Mouse (Mus musculus): ENCODE measurements around the gene Mmadhc.

Mmadhc gene

DNA sequence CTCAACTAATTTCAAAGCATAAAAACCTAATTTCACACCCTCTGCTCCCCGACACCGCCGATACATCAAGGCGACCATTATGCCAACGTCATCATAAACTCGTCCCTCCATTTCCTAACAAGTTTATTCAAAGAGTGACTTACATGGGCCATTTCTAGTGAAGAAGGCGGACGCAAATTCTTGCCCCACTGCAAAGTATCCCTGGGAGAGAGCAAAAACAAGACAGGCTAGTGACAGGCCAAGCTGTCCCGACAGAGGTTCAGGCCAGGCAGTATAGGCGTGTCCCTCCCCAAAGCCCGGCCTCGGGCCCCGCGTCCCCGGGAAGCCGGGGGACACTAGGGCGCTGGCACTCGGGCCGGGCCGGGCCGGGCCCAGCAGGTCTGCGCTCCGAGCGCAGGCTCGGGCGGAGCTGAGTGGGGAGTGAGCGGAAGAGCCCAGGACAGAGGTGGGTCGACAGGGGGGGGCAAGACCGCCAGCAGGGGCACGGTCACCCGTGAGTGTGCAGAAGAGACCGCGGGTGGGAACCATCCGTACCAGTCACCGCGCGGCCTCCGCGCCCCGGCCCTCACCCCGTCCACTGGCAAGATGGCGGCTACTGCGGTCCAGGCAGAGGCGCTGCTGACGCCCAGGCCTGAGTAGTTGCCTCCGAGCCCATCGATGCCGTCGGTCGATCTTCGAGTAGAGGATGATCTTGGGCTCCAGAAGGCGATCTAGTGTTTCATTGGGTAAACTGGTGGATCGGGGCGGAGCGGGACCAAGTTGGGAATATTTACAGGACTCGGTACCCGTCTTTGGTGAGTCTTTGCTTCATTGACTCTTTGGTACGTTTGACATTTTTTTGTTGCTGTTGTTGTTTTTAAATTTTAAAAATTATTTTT lies at the start of gene Mmadhc:
Gene Mmadhc (minus strand): TSS at position 693 of the 878 bp plus-strand sequence.
- in situ Hi-C loops (cut with MboI; ENCODE audit: unreplicated experiment in 2 of 2): loop anchor here (5.0 to 25.0 kb wide), 7 partner anchors 759 to 1781 kb away; partner anchors contain the start of genes Rbm43 (in 2 of the 2) and Rif1 (in 1 of the 2)

- in situ Hi-C loops (cut with MboI; ENCODE audit: unreplicated experiment in 2 of 2): no loop called here
Observed at GRCm38 (mm10) chr2:50343598-50343997, 47.0 kb upstream of the Mmadhc start.

DNA sequence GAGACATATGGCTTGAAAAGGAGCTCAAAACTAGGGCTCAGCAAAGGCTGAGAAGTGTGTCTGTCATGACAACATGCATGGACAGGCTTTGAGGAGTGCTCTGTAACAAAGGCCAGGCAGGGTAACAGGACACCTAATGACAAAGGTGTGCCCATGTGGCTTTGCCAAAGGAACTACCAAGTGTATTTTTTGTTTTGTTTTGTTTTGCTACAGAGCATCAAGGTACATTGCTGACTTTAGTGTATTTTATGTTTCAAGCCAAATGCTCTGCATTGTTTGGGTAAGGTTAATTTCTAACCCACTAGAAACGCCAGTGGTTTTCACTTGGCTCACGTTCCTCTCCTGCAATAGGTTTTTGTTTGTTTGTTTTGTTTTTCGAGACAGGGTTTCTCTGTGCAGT lies 42.5 kb upstream of the Mmadhc start:
- in situ Hi-C loops (cut with MboI; ENCODE audit: unreplicated experiment in 2 of 2): no loop called here

DNA sequence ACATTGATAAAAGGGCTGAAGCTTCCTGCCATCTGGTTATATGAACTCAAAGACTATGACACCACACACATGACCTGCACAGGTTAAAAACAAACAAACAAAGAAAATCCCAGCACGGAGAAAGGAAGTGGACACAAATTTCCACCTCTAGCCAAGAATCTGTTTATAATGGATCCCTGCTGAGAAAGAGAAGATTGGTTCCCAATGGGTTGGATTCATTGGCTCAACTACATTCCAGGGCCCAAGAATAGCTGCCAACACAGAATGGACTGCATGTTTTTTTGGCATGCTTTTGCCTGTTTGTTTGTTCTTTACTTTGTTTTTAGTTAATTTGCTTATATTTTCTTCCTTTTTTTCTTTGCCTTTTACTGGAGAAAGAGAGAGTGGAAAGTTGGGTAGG lies 41.0 kb upstream of the Mmadhc start:
- in situ Hi-C loops (cut with MboI; ENCODE audit: unreplicated experiment in 2 of 2): no loop called here

DNA sequence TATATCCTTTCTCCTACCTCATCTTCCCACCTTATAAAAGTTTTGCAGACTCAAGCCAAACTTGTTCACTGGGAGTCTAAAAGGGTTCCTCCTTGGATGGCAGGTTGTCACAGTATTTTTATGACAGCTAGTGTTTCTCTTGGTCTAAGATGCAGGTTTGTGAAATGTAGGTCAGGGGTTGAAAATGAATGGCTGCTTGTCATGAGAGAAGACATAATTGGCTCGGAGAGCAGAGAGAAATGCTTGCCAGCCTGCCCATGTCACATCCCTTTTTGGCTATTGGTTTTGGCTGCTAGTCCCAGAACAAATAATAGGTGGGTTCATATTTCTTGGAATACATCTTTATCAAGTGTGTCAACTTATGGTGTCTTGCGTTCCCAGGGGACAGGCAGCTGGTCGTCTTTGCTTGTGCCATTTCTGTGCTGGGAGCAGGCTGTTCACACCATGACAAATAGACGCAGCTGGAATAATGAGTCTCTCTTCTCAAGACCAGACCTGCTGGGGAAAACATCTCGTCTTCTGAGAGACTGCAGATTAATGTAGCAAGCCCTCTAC lies 35.2 kb upstream of the Mmadhc start:
- in situ Hi-C loops (cut with MboI; ENCODE audit: unreplicated experiment in 2 of 2): no loop called here

GRCm38 (mm10) chr2:50328181-50328580 lies 31.6 kb upstream of the Mmadhc start:
- in situ Hi-C loops (cut with MboI; ENCODE audit: unreplicated experiment in 2 of 2): no loop called here

GRCm38 (mm10) chr2:50324799-50325198 lies 28.2 kb upstream of the Mmadhc start:
- in situ Hi-C loops (cut with MboI; ENCODE audit: unreplicated experiment in 2 of 2): no loop called here

DNA sequence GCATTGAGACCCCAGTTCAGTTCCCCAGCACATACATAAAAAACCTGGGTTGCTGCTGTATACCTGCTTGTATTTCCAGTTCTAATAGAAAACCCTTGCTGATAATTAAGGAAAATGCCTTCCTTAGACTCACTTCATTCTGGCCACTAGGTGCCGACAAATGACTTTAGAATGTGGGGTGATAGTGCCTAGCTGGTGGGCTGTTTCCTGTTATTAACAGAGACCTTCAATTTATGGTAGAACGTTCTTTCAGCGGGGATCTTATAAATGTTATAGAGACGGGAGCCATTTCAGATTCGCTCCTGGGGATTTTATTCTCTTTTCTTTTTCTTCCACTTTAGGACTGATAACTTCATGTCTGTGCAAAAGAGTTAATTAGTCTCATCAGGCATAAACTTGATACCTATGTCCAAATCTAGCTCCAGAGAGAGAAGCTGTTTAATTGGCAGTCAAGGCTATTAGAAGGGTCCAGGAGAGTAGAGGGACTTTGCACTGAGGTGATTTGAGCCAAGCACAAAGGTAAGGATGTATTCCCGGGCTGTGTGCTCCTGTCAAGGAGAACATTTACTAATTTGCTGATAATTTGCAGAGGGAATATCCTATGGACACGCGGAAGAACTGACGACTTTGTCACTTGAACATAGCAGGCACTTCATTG lies 10.2 kb upstream of the Mmadhc start:
- in situ Hi-C loops (cut with MboI; ENCODE audit: unreplicated experiment in 2 of 2): loop anchor here (5.0 to 10.0 kb wide), 5 partner anchors 1126 to 1608 kb away; no protein-coding TSS in a partner anchor

- in situ Hi-C loops (cut with MboI; ENCODE audit: unreplicated experiment in 2 of 2): loop anchor here (5.0 to 10.0 kb wide), 5 partner anchors 1127 to 1610 kb away; no protein-coding TSS in a partner anchor
Observed at GRCm38 (mm10) chr2:50304824-50305577, 8.4 kb upstream of the Mmadhc start.

- in situ Hi-C loops (cut with MboI; ENCODE audit: unreplicated experiment in 2 of 2): loop anchor here (5.0 to 25.0 kb wide), 7 partner anchors 760 to 1780 kb away; partner anchors contain the start of genes Rbm43 (in 2 of the 2) and Rif1 (in 1 of the 2)
Observed at GRCm38 (mm10) chr2:50296987-50297350, 368 bp upstream of the Mmadhc start.

- in situ Hi-C loops (cut with MboI; ENCODE audit: unreplicated experiment in 2 of 2): loop anchor here (5.0 to 25.0 kb wide), 7 partner anchors 758 to 1782 kb away; partner anchors contain the start of genes Rbm43 (in 2 of the 2) and Rif1 (in 1 of the 2)
Observed at GRCm38 (mm10) chr2:50295562-50295961, 1.0 kb downstream of the Mmadhc start.

DNA sequence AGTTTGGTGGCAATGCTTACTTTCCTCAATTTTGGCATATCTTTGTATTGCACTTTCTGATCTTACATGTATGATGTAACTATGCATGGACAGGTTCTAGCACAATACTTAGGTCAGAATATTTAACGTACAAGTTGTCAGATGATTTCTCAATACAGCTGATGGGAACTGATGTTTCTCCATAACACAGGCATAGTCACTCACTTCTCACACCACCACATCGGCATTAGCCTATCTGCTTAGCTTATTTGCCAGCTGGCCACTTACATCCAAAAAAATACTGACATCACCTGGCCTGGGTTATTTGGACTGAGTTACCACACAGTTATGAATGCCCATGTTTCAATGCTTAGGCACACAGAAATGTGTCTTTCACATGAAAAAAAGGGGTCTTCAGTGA lies 2.5 kb downstream of the Mmadhc start:
- in situ Hi-C loops (cut with MboI; ENCODE audit: unreplicated experiment in 2 of 2): loop anchor here (10.0 to 25.0 kb wide), 5 partner anchors 757 to 1781 kb away; partner anchors contain the start of genes Rbm43 (in 1 of the 2) and Rif1 (in 1 of the 2)

DNA sequence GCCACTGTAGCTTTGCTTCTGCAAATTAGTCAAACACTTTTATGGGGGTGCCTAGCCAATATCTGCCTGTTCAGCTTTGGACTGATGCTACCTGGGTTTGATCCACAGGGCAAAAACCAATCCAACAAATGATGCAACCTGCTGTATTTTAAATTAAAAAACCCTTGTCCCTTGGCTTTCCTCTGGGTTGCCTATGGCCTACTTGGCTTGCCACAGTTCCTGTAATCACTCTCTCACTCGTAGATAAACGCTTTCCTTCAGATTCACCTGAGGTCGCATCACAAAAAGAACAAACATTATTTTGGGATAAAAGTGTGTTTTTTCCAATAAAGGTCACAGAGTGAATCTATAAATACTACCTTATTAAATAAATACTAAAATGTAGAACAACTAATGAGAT lies 3.0 kb downstream of the Mmadhc start:
- in situ Hi-C loops (cut with MboI; ENCODE audit: unreplicated experiment in 2 of 2): loop anchor here (10.0 to 25.0 kb wide), 5 partner anchors 756 to 1781 kb away; partner anchors contain the start of genes Rbm43 (in 1 of the 2) and Rif1 (in 1 of the 2)

DNA sequence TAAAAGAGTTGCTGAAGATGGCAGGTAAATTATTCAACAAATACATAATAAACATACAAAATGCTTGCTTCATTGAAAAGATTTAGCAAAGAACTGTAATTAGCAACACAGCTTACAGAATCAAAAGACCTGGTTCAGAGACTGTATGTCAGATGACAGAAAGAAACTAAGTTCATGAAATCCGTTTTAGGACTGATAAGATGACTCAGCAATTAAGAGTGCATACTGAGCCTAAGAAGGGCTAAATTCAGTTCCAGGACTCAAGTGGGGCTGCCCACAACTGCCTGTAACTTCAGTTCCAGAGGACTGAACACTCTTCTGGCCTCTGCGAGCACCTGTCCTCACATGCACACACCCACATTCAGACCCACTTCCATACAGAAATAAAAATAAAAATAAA lies 4.7 kb downstream of the Mmadhc start:
- in situ Hi-C loops (cut with MboI; ENCODE audit: unreplicated experiment in 2 of 2): loop anchor here (10.0 to 25.0 kb wide), 5 partner anchors 755 to 1783 kb away; partner anchors contain the start of genes Rbm43 (in 1 of the 2) and Rif1 (in 1 of the 2)

DNA sequence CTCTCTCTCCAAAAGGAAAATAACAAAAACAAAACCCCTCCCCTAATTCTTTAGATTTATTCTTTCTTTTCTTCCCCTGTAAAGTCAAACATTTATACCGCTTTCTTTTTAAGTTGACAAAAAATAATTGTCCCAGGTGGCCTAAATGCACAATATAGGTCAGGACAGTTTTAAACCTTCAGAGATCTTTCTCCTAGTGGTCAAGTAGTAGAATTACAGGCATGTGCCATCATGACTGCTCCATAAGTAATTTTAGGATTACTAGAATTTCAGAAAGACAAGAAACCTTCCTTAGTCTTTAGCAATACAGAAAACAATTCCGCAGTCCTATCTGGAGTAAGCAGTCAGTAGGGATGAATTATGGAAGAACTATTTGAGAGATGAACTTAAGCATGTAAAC lies 5.8 kb downstream of the Mmadhc start:
- in situ Hi-C loops (cut with MboI; ENCODE audit: unreplicated experiment in 2 of 2): loop anchor here (10.0 to 25.0 kb wide), 5 partner anchors 753 to 1784 kb away; partner anchors contain the start of genes Rbm43 (in 1 of the 2) and Rif1 (in 1 of the 2)

DNA sequence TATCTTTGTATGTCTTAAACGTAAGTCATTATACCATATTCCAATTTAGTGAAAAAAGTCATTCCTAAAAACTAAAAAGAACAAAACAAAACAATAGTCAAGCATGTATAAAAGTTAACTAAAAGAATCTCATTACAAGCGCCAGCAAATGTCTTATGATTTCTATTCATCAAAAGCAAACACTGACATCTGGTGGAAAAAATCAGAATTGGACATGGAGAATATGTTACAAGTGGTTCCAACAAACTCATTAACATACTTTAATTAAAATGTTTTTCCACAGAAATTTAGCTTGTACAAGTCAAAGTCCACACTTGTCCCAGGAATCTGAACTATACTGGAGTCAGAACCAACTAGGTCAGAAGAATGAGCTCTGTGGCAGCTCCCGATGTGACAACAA lies 11.8 kb downstream of the Mmadhc start:
- in situ Hi-C loops (cut with MboI; ENCODE audit: unreplicated experiment in 2 of 2): loop anchor here (25.0 kb wide), 3 partner anchors 747 to 1372 kb away; no protein-coding TSS in a partner anchor

- in situ Hi-C loops (cut with MboI; ENCODE audit: unreplicated experiment in 2 of 2): loop anchor here (25.0 kb wide), 3 partner anchors 747 to 1372 kb away; no protein-coding TSS in a partner anchor
Observed at GRCm38 (mm10) chr2:50284040-50284439, 12.6 kb downstream of the Mmadhc start.

DNA sequence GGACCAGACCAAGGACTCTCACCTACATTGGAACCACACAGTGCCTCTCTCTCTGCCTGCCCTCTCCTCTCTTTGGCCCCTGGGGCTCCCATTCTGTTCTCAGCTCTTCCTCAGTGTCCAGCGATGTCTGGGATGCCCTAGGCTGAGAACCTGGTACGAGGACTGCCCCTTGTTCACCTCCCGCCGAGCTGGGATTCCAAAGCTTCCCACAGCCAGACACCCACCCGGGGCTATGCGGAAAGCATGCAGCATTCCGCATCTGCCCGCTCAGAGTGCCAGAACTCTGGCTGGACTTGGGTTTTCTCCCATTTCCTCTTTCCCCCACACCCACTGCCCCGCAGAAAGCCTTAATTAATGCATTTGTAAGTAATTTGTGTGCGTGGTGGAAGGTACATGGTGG lies 19.9 kb downstream of the Mmadhc start:
- in situ Hi-C loops (cut with MboI; ENCODE audit: unreplicated experiment in 2 of 2): loop anchor here (25.0 kb wide), 3 partner anchors 739 to 1364 kb away; no protein-coding TSS in a partner anchor

DNA sequence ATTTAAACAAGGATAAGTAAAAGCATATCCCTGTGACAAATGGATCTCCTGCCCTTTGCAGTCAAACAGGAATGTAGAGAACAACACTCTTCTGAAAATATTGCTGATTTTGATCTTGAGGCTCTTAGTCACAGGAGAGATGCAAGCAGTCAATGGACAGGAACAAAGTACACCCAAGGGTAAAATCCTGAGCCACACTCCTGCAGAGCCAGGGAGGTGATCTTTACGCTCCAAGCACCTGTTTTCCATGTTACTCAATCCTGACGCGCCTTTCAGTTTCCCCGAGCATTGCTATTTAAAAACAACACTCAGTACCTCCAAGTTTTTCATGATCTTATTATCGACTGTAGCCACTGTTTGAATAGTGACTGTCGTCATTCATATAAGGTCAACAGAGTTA lies 23.2 kb downstream of the Mmadhc start:
- in situ Hi-C loops (cut with MboI; ENCODE audit: unreplicated experiment in 2 of 2): loop anchor here (5.0 kb wide), 2 partner anchors 506 to 511 kb away; no protein-coding TSS in a partner anchor
